Mouse (Mus musculus) kidney, embryonic 14.5 days (tissue): ENCODE measurements at regions not wholly inside any gene's neighbourhood (a gene's known extent, or its start where the extent isn't known, plus 50 kb on each side); places are given as distances from the start of the nearest gene placed in this dataset.

Source experiments
- ATAC-seq: fragments of 200-750 bp; cut with Nextera tagmentation; 2 replicates; pipeline ENCODE4 v1.8.0; 2017; ENCODE audit warnings: moderate number of reproducible peaks, mild to moderate bottlenecking, moderate TSS enrichment, moderate library complexity; ENCODE audit not compliant: low FRiP score, low TSS enrichment
- H3K27ac ChIP-seq: fragments of 300-500 bp; sonication (generic); 2 replicates; pipeline ENCODE4 v1.5.1; 2014; ENCODE audit warnings: low read depth, mild to moderate bottlenecking, low read length, moderate library complexity, mixed read lengths
- H3K27me3 ChIP-seq: fragments of 300-500 bp; sonication (generic); 2 replicates; pipeline ENCODE4 v1.6.1; 2014; ENCODE audit warnings: mild to moderate bottlenecking, low read length; ENCODE audit not compliant: control insufficient read depth, insufficient read depth
- H3K36me3 ChIP-seq: fragments of 300-500 bp; sonication (generic); 2 replicates; pipeline ENCODE4 v1.6.1; 2014; ENCODE audit warnings: low read length, mixed read lengths; ENCODE audit not compliant: control insufficient read depth, insufficient read depth
- H3K4me1 ChIP-seq: fragments of 300-500 bp; sonication (generic); 2 replicates; pipeline ENCODE4 v1.6.1; 2014; ENCODE audit warnings: low read length, mixed read lengths; ENCODE audit not compliant: control insufficient read depth, insufficient read depth
- H3K4me2 ChIP-seq: fragments of 300-500 bp; sonication (generic); replicated peaks from 2 replicates; pipeline ENCODE4 v1.6.1; 2014; ENCODE audit warnings: low read depth, mild to moderate bottlenecking, low read length
- H3K4me3 ChIP-seq: fragments of 300-500 bp; sonication (generic); 2 replicates; pipeline ENCODE4 v1.5.1; 2014; ENCODE audit warnings: mild to moderate bottlenecking, low read length
- H3K9ac ChIP-seq: fragments of 300-500 bp; sonication (generic); 2 replicates; pipeline ENCODE4 v1.6.1; 2014; ENCODE audit warnings: low read depth, mild to moderate bottlenecking, low read length, moderate library complexity
- H3K9me3 ChIP-seq: fragments of 300-500 bp; sonication (generic); 2 replicates; pipeline ENCODE4 v1.6.1; 2016; ENCODE audit warnings: low read length; ENCODE audit not compliant: control insufficient read depth
- WGBS: fragments of 180-500 bp; shearing (Covaris S2); extraction: QIAGEN DNeasy Blood & Tissue Kit; methylation state at CpG from one replicate; pipeline ENCODE4 v1.1.7; 2014; 5-methylcytosine and 5-hydroxymethylcytosine counted together

DNA sequence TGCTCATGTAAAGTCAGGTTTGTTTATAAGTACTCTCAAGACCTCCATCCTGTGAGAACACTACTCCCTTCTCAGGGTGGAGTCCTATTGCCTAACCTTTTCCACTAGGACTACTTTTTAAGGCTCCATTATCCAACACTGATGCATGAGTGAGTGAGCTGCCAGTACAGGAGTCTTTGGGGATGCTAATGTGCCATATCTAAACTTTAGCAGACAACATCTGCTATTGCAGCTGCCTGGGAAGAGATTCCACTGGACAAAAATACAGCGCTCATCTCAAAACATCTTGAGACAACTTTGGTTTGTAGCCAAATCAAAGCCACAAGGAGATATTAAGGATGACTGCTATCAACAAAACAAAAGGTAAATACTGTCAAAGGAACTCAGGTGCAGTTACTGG lies 52.3 kb upstream of the Gm10985 start:
- 100% methylated on average over 1 of the region's 1 CpGs for WGBS

GRCm38 (mm10) chr3:53789706-53790105 lies 55.2 kb upstream of the Gm10985 start:
- H3K4me1 ChIP-seq = no peaks in the 10 kb centered on the region
- no peak overlapping the region for H3K4me3 ChIP-seq
- no peaks in the 10 kb centered on the region for H3K9me3 ChIP-seq
- no peaks in the 10 kb centered on the region for H3K36me3 ChIP-seq
- H3K4me2 ChIP-seq = no peak overlapping the region
- no peak overlapping the region for H3K9ac ChIP-seq
- no peak overlapping the region for H3K27ac ChIP-seq
- no peaks in the 10 kb centered on the region for H3K27me3 ChIP-seq
- no peak for ATAC-seq

More for the DNA sequence above, 52.3 kb upstream of the Gm10985 start:
- H3K27ac ChIP-seq = no peak overlapping the region
- no peaks in the 10 kb centered on the region for H3K9me3 ChIP-seq
- H3K4me3 ChIP-seq = no peak overlapping the region
- H3K4me1 ChIP-seq = no peaks in the 10 kb centered on the region
- H3K36me3 ChIP-seq = no peaks in the 10 kb centered on the region
- ATAC-seq = no peak
- H3K27me3 ChIP-seq = no peaks in the 10 kb centered on the region
- no peak overlapping the region for H3K4me2 ChIP-seq
- no peak overlapping the region for H3K9ac ChIP-seq

DNA sequence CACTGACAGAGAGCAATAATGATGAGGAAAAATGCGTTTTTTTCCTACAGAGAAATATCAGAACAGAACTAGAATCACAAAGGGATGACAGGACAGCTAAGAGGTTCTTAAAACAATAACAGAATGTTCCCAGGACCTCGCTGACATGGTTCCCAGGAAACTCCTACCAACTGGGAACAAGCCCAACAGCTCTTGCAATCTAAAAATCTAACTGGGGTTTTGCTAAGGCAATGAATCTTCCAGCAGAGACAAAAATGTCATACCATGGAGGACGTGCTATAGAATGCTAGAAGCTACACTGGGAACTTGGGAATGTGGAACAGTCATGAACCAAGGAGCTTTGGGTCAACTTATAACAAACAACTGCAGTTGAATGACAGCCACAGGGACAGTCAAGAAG lies 59.7 kb upstream of the Gm10985 start:
- Histone ChIP-seq H3K4me1 (no peaks in the 10 kb centered on the region), H3K9ac (no peak overlapping the region), H3K36me3 (no peaks in the 10 kb centered on the region), H3K27ac (no peak overlapping the region), H3K9me3 (no peaks in the 10 kb centered on the region), H3K27me3 (no peaks in the 10 kb centered on the region), H3K4me3 (no peak overlapping the region), H3K4me2 (no peak overlapping the region)
- no peak for ATAC-seq
- 46% methylated on average over 3 of the region's 3 CpGs for WGBS

DNA sequence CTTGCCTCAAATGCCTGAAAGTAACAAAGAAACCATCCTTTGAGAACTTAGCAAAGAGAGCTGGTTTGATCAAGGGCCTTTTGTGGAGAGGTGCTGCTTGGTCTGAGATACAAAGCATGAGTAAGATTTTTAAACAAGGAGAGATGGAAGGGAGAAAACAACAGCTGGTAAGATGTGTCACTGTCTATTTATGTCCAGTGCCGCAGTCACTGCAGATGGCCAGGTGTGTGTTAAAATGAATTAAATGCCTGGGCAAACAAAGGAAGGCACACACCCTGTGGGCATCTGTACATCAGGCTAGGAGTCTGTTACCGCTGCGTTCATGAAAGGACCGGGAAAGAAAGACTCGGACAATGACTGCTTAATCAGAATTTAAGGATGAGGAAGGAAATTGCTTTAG lies 68.2 kb upstream of the Gm10985 start:
- Histone ChIP-seq H3K36me3 (no peaks in the 10 kb centered on the region), H3K27ac (no peak overlapping the region), H3K4me2 (no peak overlapping the region), H3K9ac (no peak overlapping the region), H3K27me3 (no peaks in the 10 kb centered on the region), H3K4me3 (no peak overlapping the region), H3K9me3 (no peaks in the 10 kb centered on the region), H3K4me1 (no peaks in the 10 kb centered on the region)
- WGBS = 83% methylated on average over 5 of the region's 5 CpGs
- ATAC-seq = no peak

- no peak overlapping the region for H3K27ac ChIP-seq
Observed at GRCm38 (mm10) chr3:53767601-53768000, 77.3 kb upstream of the Gm10985 start.

GRCm38 (mm10) chr3:53763981-53764380 lies 80.9 kb upstream of the Gm10985 start:
- no peaks in the 10 kb centered on the region for H3K27me3 ChIP-seq
- no peaks in the 10 kb centered on the region for H3K36me3 ChIP-seq
- H3K4me3 ChIP-seq = no peak overlapping the region
- no peaks in the 10 kb centered on the region for H3K9me3 ChIP-seq
- no peak overlapping the region for H3K9ac ChIP-seq
- no peak overlapping the region for H3K27ac ChIP-seq
- H3K4me2 ChIP-seq = no peak overlapping the region
- no peak for ATAC-seq
- WGBS = 88% methylated on average over 2 of the region's 2 CpGs
- H3K4me1 ChIP-seq = no peaks in the 10 kb centered on the region

More at GRCm38 (mm10) chr3:53767601-53768000, 77.3 kb upstream of the Gm10985 start:
- Histone ChIP-seq H3K9ac (no peak overlapping the region), H3K36me3 (no peaks in the 10 kb centered on the region), H3K4me3 (no peak overlapping the region), H3K4me2 (no peak overlapping the region), H3K27me3 (no peaks in the 10 kb centered on the region), H3K9me3 (no peaks in the 10 kb centered on the region), H3K4me1 (no peaks in the 10 kb centered on the region)
- ATAC-seq = no peak

DNA sequence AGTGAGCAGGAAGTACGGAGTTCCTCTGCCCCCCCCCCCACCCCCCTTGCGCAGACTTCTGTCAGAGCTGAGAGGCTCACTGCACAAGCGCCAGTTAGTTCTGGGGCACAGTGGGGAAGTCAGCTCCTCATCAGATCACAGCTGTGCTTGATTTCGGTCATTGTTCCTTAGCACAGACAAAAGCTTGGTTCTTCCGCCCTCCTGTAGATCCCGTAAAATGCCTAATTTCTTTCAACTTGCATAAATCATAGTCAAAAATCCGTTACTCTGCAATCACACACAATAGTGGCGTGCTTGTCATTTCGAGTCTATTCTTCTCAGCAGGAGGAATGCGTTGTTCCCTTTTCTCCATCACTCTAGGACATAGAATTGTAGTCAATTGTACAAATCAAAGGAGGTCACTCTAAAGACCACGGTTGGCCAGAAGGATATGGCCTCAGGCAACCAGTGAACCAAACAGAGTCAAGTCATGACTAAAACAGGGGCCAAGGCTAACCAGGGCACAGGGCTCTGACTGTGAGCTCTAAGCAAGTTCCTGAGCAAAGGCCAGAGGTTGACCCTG lies 83.3 kb upstream of the Gm10985 start:
- H3K9me3 ChIP-seq = no peaks in the 10 kb centered on the region
- H3K4me1 ChIP-seq = no peaks in the 10 kb centered on the region
- ATAC-seq = no peak
- no peak overlapping the region for H3K4me2 ChIP-seq
- no peaks in the 10 kb centered on the region for H3K36me3 ChIP-seq
- H3K27ac ChIP-seq = no peak overlapping the region
- H3K27me3 ChIP-seq = no peaks in the 10 kb centered on the region
- no peak overlapping the region for H3K4me3 ChIP-seq
- 76% methylated on average over 11 of the region's 11 CpGs for WGBS
- no peak overlapping the region for H3K9ac ChIP-seq

GRCm38 (mm10) chr3:53756115-53756853 lies 88.6 kb upstream of the Gm10985 start:
- H3K27ac ChIP-seq = no peak overlapping the region
- no peak overlapping the region for H3K4me3 ChIP-seq
- H3K4me2 ChIP-seq = no peak overlapping the region
- no peaks in the 10 kb centered on the region for H3K4me1 ChIP-seq
- no peaks in the 10 kb centered on the region for H3K27me3 ChIP-seq
- no peaks in the 10 kb centered on the region for H3K36me3 ChIP-seq
- WGBS = 29% methylated on average over 10 of the region's 10 CpGs
- ATAC-seq = no peak
- H3K9ac ChIP-seq = no peak overlapping the region
- no peaks in the 10 kb centered on the region for H3K9me3 ChIP-seq

DNA sequence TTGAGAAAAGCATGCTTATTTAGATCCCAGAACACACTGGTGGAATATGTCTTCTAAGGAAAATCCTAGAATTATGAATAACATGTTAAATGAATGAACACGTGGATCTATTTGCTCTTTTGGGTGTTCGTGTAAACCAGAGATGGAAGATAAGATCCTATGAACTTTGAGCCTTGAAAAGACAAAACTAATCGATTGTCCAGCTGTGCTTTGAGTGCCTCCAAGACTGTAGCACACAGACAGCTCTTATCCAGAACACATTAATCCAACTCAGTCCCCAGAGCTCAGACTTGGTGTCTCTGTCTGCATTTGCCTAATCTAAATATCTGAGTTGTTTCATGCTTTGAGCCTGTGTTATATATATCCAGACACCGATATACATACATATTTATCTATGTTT lies 80.0 kb upstream of the Frem2 start:
- 75% methylated on average over 4 of the region's 4 CpGs for WGBS
- no peak for ATAC-seq
- no peak overlapping the region for H3K9ac ChIP-seq

More for the DNA sequence above, 80.0 kb upstream of the Frem2 start:
- H3K4me1 ChIP-seq = no peaks in the 10 kb centered on the region
- no peak overlapping the region for H3K4me3 ChIP-seq
- no peak overlapping the region for H3K27ac ChIP-seq
- H3K27me3 ChIP-seq = 0 out of 2 replicates have a peak, but pooled peaks cover 2% of the 10 kb centered on the region
- no peak overlapping the region for H3K4me2 ChIP-seq
- H3K9me3 ChIP-seq = no peaks in the 10 kb centered on the region
- H3K36me3 ChIP-seq = no peaks in the 10 kb centered on the region
